ENCODE assay signal across 8 mouse cellular contexts in the genomic region with DNA sequence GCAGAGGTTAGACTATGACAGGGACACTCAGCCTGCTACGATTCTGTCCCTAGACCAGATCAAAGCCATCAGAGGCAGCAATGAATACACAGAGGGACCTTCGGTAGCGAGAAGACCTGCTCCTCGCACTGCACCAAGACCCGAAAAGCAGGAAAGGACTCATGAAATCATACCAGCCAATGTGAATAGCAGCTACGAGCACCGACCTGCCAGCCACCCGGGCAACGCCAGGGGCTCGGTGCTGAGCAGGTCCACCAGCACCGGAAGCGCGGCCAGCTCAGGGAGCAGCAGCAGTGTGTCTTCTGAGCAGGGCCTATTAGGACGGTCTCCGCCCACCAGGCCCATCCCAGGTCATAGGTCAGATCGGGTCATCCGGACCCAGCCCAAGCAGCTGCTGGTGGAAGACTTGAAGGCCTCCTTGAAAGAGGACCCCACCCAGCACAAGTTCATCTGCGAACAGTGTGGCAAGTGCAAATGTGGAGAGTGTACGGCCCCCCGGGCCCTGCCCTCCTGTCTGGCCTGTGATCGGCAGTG. TPM values are rescaled to one million over a fixed set of nuclear protein-coding genes. Genes with fewer than 3 reads are reported as not detected.
DNase-seq lines count a peak whose midpoint lies in the region; ATAC-seq and TF ChIP-seq lines count a peak whose summit lies in the region.

No protein-coding gene starts in this region.

- 87% methylated on average over 21 of the region's 21 CpGs for WGBS in heart, embryonic 10.5 days
- 50% methylated on average over 21 of the region's 21 CpGs for WGBS in midbrain, embryonic 14.5 days

- H3K9ac ChIP-seq in midbrain, embryonic 14.5 days (replicated peaks; ENCODE audit: low read length): 0 out of 2 replicates have a peak overlapping the region, but pooled peaks have one; percentile 26

- H3K4me3 ChIP-seq in E14TG2a.4 (replicated peaks; ENCODE audit: low read length): peak overlapping the region; percentile 71
- H3K4me3 ChIP-seq in heart, embryonic 10.5 days: no peak overlapping the region
- peak overlapping the region; percentile 88 for H3K4me3 ChIP-seq in midbrain, embryonic 14.5 days (replicated peaks; ENCODE audit: low read depth, low read length)

- 0 out of 2 replicates have a peak overlapping the region, but pooled peaks have one; percentile 22 for H3K27ac ChIP-seq in heart, embryonic 10.5 days
- H3K27ac ChIP-seq in midbrain, embryonic 14.5 days (replicated peaks; ENCODE audit: low read depth, low read length): 0 out of 2 replicates have a peak overlapping the region, but pooled peaks have one; percentile 13

- TF ChIP-seq CTCF in E14TG2a.4 (conservative IDR thresholded peaks at IDR 0.05; ENCODE audit: low read length): no peak

- peaks cover 12% of the 10 kb centered on the region for H3K27me3 ChIP-seq in E14TG2a.4 (ENCODE audit: insufficient read depth, low read length)
- peaks cover 13% of the 10 kb centered on the region; the same call in 1 of the 2 replicates for H3K27me3 ChIP-seq in heart, embryonic 10.5 days (ENCODE audit: insufficient read depth, poor library complexity, severe bottlenecking)
- H3K27me3 ChIP-seq in midbrain, embryonic 14.5 days (ENCODE audit: control insufficient read depth, insufficient read depth, low read length): peaks cover 15% of the 10 kb centered on the region; the same call in 1 of the 2 replicates

- H3K4me1 ChIP-seq in E14TG2a.4 (replicated peaks; ENCODE audit: low read depth, low read length): peaks cover 34% of the 10 kb centered on the region
- H3K4me1 ChIP-seq in heart, embryonic 10.5 days: peaks cover 14% of the 10 kb centered on the region
- H3K4me1 ChIP-seq in midbrain, embryonic 14.5 days (ENCODE audit: control insufficient read depth, insufficient read depth, low read length): peaks cover 13% of the 10 kb centered on the region

- H3K9me3 ChIP-seq in E14TG2a.4 (ENCODE audit: low read length): no peaks in the 10 kb centered on the region
- H3K9me3 ChIP-seq in heart, embryonic 10.5 days: no peaks in the 10 kb centered on the region
- no peaks in the 10 kb centered on the region for H3K9me3 ChIP-seq in midbrain, embryonic 14.5 days (ENCODE audit: control insufficient read depth, low read length)

- H3K36me3 ChIP-seq in E14TG2a.4 (ENCODE audit: insufficient read depth, low read length): peaks cover 35% of the 10 kb centered on the region
- peaks cover 21% of the 10 kb centered on the region for H3K36me3 ChIP-seq in heart, embryonic 10.5 days
- H3K36me3 ChIP-seq in midbrain, embryonic 14.5 days (ENCODE audit: control insufficient read depth, insufficient read depth, low read length): 0 out of 2 replicates have a peak, but pooled peaks cover 13% of the 10 kb centered on the region

- ATAC-seq in activated CD4-positive, CD25-positive, alpha-beta regulatory T cell, adult 4 months: peak; percentile 20
- no peak for ATAC-seq in midbrain, embryonic 14.5 days (ENCODE audit: low FRiP score, low TSS enrichment)

- peak overlapping the region; percentile 82 for H3K4me2 ChIP-seq in midbrain, embryonic 14.5 days (ENCODE audit: low read length)

- DNase-seq in heart, embryonic 10.5 days (ENCODE audit: low spot score): no peak
- DNase-seq in kidney, adult 8-10 months: peak; percentile 52 to 54
- no peak for DNase-seq in midbrain, embryonic 14.5 days
- no peak for DNase-seq in frontal cortex, postnatal 14 days (ENCODE audit: low spot score in 2 of 2)
- no peak for DNase-seq in right cerebral cortex, postnatal 4 days
- DNase-seq in cerebellum, adult 8-10 months: no peak

RNA-seq across cellular contexts. Expression of gene Spry1, which starts 3.0 kb away (rescaled TPM):
- polyA plus RNA-seq in activated CD4-positive, CD25-positive, alpha-beta regulatory T cell, adult 4 months (2017; shearing (Covaris generic)): 10 to 100 TPM; 10.2 to 10.3 TPM
- 5.3 and 8.1 TPM in 2 replicates for polyA plus RNA-seq in heart, embryonic 10.5 days (2016; fragmentation: Nextera tagmentation; extraction: Ambion mirVana)
- polyA plus RNA-seq in midbrain, embryonic 14.5 days (2014; fragmentation: Nextera tagmentation; extraction: Ambion mirVana): 7.1 and 7.2 TPM in 2 replicates

Comparison
In these comparisons a context has a peak if more than half of its experiments do, and no peak if none do; other contexts are left out.
1. DNase-seq: peak in kidney, adult 8-10 months (2 of 2); none in heart, embryonic 10.5 days (single experiment), midbrain, embryonic 14.5 days (single experiment), frontal cortex, postnatal 14 days (0 of 2), right cerebral cortex, postnatal 4 days (single experiment) and cerebellum, adult 8-10 months (single experiment).